Mouse (Mus musculus) erythroblast, embryonic 14.5 days (primary cell): Measurements from ENCODE around the gene Zc3hav1.

Source experiments
- GATA1 ChIP-seq: IDR thresholded peaks from 2 replicates; pipeline ENCODE4 v1.6.1; 2012; ENCODE audit warnings: low read length, inconsistent platforms, mixed read lengths
- TAL1 ChIP-seq: IDR thresholded peaks from 3 replicates; pipeline ENCODE4 v1.6.1; 2012; ENCODE audit warnings: low read length, inconsistent platforms, mixed read lengths

DNA sequence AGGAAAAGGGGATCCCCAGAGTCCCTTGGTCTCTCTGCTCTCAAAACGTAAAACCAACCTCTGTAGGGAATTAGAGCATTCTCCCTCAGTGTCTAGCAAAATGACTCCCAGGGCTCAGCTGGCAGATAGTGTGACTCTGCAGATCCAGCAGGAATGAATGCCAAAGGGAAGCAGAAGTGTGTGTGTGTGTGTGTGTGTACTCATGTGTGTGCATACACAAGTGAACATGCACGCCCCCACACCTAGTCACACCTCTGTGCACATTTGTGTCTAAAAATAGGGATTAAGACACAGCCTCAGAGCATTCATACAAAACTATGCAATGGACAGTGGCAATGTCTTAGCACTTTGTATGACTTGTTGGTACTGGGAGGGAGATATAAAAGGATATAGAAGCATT, 98.6 kb downstream of the Zc3hav1 start:
- TF ChIP-seq GATA1: no peak
- no peak for TF ChIP-seq TAL1
